Mouse (Mus musculus) stomach, postnatal 0 days (tissue): ENCODE results near the gene Klk12. TPM values are rescaled to one million over a fixed set of nuclear protein-coding genes. Genes with fewer than 3 reads are reported as not detected.

Experiments used
- ATAC-seq: fragments of 200-750 bp; cut with Nextera tagmentation; 2 replicates; pipeline ENCODE4 v1.8.0; 2017; ENCODE audit not compliant: low FRiP score, low TSS enrichment
- DNase-seq: peaks from one replicate; pipeline ENCODE4 v3.0.0-alpha.2; 2016; ENCODE audit warnings: low spot score
- H3K27ac ChIP-seq: fragments of 300-500 bp; sonication (generic); replicated peaks from 2 replicates; pipeline ENCODE4 v1.5.1; 2014; ENCODE audit warnings: mild to moderate bottlenecking, control low read depth
- H3K27me3 ChIP-seq: fragments of 300-500 bp; sonication (generic); 2 replicates; pipeline ENCODE4 v1.6.1; 2014; ENCODE audit warnings: low read length; ENCODE audit not compliant: control insufficient read depth, insufficient read depth
- H3K36me3 ChIP-seq: fragments of 300-500 bp; sonication (generic); 2 replicates; pipeline ENCODE4 v1.6.1; 2014; ENCODE audit warnings: low read length, mixed read lengths; ENCODE audit not compliant: control insufficient read depth, insufficient read depth
- H3K4me1 ChIP-seq: fragments of 300-500 bp; sonication (generic); replicated peaks from 2 replicates; pipeline ENCODE4 v1.6.1; 2014; ENCODE audit warnings: antibody characterized with exemption; ENCODE audit not compliant: control insufficient read depth, insufficient read depth
- H3K4me2 ChIP-seq: fragments of 300-500 bp; sonication (generic); replicated peaks from 2 replicates; pipeline ENCODE4 v1.6.1; 2014; ENCODE audit warnings: low read depth, mild to moderate bottlenecking, control low read depth, moderate library complexity
- H3K4me3 ChIP-seq: fragments of 300-500 bp; sonication (generic); 2 replicates; pipeline ENCODE4 v1.5.1; 2014; ENCODE audit warnings: low read depth, low read length, control low read depth
- H3K9ac ChIP-seq: fragments of 300-500 bp; sonication (generic); 2 replicates; pipeline ENCODE4 v1.6.1; 2014; ENCODE audit warnings: mild to moderate bottlenecking, low read length, control low read depth, mixed read lengths
- H3K9me3 ChIP-seq: fragments of 300-500 bp; sonication (generic); 2 replicates; pipeline ENCODE4 v1.6.1; 2016; ENCODE audit warnings: low read length; ENCODE audit not compliant: control insufficient read depth
- CTCF ChIP-seq: IDR thresholded peaks from 2 replicates; pipeline ENCODE4 v1.5.1; 2016; ENCODE audit warnings: antibody characterized with exemption, low read depth, mild to moderate bottlenecking, moderate library complexity
- EP300 ChIP-seq: optimal IDR thresholded peaks from 2 replicates; pipeline ENCODE3; 2016; ENCODE audit warnings: antibody characterized with exemption
- WGBS: fragments of 180-500 bp; shearing (Covaris S2); extraction: QIAGEN DNeasy Blood & Tissue Kit; methylation state at CpG from one replicate; pipeline ENCODE4 v1.1.7; 2014; 5-methylcytosine and 5-hydroxymethylcytosine counted together
- polyA plus RNA-seq: library from polyadenylated mRNA; unstranded; fragments of >200 nt; fragmentation: Nextera tagmentation; extraction: Ambion mirVana; gene quantifications from 2 replicates; pipeline ENCODE4 v1.2.1, GENCODE M21; 2015

The Klk12 gene
- polyA plus RNA-seq, 1 experiment from 2014 or later, result 34.9 TPM

- Histone ChIP-seq H3K27me3 (no peaks in the 10 kb centered on the region; the same call in 1 of the 2 replicates), H3K9me3 (no peaks in the 10 kb centered on the region), H3K4me2 (no peak overlapping the region), H3K27ac (no peak overlapping the region), H3K36me3 (no peaks in the 10 kb centered on the region), H3K4me3 (no peak overlapping the region), H3K9ac (no peak overlapping the region), H3K4me1 (no peaks in the 10 kb centered on the region)
- TF ChIP-seq EP300, result no peak
- no peak for TF ChIP-seq CTCF
- no peak for DNase-seq
- no peak for ATAC-seq
These were observed 48.0 kb downstream of the Klk12 start for GRCm38 (mm10) chr7:43816746-43817145.

- TF ChIP-seq EP300, result no peak
- TF ChIP-seq CTCF, result no peak
- Histone ChIP-seq H3K36me3 (no peaks in the 10 kb centered on the region), H3K27me3 (no peaks in the 10 kb centered on the region), H3K9ac (no peak overlapping the region), H3K9me3 (no peaks in the 10 kb centered on the region), H3K27ac (no peak overlapping the region), H3K4me2 (no peak overlapping the region), H3K4me3 (no peak overlapping the region), H3K4me1 (no peaks in the 10 kb centered on the region)
- 77% methylated on average over 7 of the region's 7 CpGs for WGBS
- ATAC-seq (peak; percentile 40; the same call in 1 of the 2 replicates), DNase-seq (no peak)
These were observed 52.9 kb downstream of the Klk12 start for GRCm38 (mm10) chr7:43821581-43821980.

Other genes starting within 250 kb of the Klk12 start
- 2.0 and 2.1 TPM in 2 replicates for gene Cd33, start 224.5 kb upstream of the Klk12 start, polyA plus RNA-seq
- gene Zfp658, start 206.6 kb upstream of the Klk12 start, polyA plus RNA-seq, result 1.2 TPM in 2 replicates
- gene Zfp719, start 189.3 kb upstream of the Klk12 start, polyA plus RNA-seq, result 4.2 and 4.6 TPM in 2 replicates
- not detected in 2 replicates for gene Zfp819, start 161.7 kb upstream of the Klk12 start, polyA plus RNA-seq
- 0.07 TPM in 1 of 2 replicates, not detected in the other for gene Ceacam18, start 134.2 kb upstream of the Klk12 start, polyA plus RNA-seq
- gene Siglece, start 108.7 kb upstream of the Klk12 start, polyA plus RNA-seq, result 0.87 and 1.3 TPM in 2 replicates
- 8.5 and 9.0 TPM in 2 replicates for gene Ctu1, start 96.9 kb upstream of the Klk12 start, polyA plus RNA-seq
- gene Klk14, start 78.5 kb upstream of the Klk12 start, polyA plus RNA-seq, result 4.5 and 5.8 TPM in 2 replicates
- gene Klk13, start 56.3 kb upstream of the Klk12 start, polyA plus RNA-seq, result 84.7 and 93.8 TPM in 2 replicates
- 52.3 and 54.6 TPM in 2 replicates for gene Klk11, start 5.7 kb downstream of the Klk12 start, polyA plus RNA-seq
- 313 and 335 TPM in 2 replicates for gene Klk10, start 12.1 kb downstream of the Klk12 start, polyA plus RNA-seq
- 101 and 118 TPM in 2 replicates for gene Klk9, start 23.0 kb downstream of the Klk12 start, polyA plus RNA-seq
- 139 and 155 TPM in 2 replicates for gene Klk8, start 28.7 kb downstream of the Klk12 start, polyA plus RNA-seq
- gene Klk7, start 42.4 kb downstream of the Klk12 start, polyA plus RNA-seq, result 56.5 and 56.8 TPM in 2 replicates
- 11.3 and 23.9 TPM in 2 replicates for gene Klk6, start 55.6 kb downstream of the Klk12 start, polyA plus RNA-seq
- gene Klk5, start 73.1 kb downstream of the Klk12 start, polyA plus RNA-seq, result 74.9 and 79.6 TPM in 2 replicates
- gene Klk4, start 112.3 kb downstream of the Klk12 start, polyA plus RNA-seq, result not detected in 2 replicates
- gene Klk15, start 164.8 kb downstream of the Klk12 start, polyA plus RNA-seq, result not detected in 2 replicates
- not detected in 2 replicates for gene Klk1b8, start 181.8 kb downstream of the Klk12 start, polyA plus RNA-seq
- gene Klk1b1, start 197.9 kb downstream of the Klk12 start, polyA plus RNA-seq, result not detected in 2 replicates
- gene Klk1b9, start 207.2 kb downstream of the Klk12 start, polyA plus RNA-seq, result not detected in 2 replicates
- not detected in 2 replicates for gene Klk1b11, start 227.0 kb downstream of the Klk12 start, polyA plus RNA-seq
- not detected in 2 replicates for gene Klk1b26, start 243.3 kb downstream of the Klk12 start, polyA plus RNA-seq